Mouse (Mus musculus) hindbrain, embryonic 10.5 days (tissue): ENCODE results near the gene Arhgef38. TPM values are rescaled to one million over a fixed set of nuclear protein-coding genes. Genes with fewer than 3 reads are reported as not detected.

Experiments used
- DNase-seq: peaks from one replicate; pipeline ENCODE4 v3.0.0-alpha.2; 2017; ENCODE audit warnings: low spot score
- H3K27ac ChIP-seq: fragments of 300-500 bp; sonication (generic); 2 replicates; pipeline ENCODE4 v1.5.1; 2016; ENCODE audit warnings: mild to moderate bottlenecking, moderate library complexity
- H3K27me3 ChIP-seq: fragments of 300-500 bp; sonication (generic); 2 replicates; pipeline ENCODE4 v1.6.1; 2016; ENCODE audit warnings: mild to moderate bottlenecking; ENCODE audit not compliant: poor library complexity, insufficient read depth, severe bottlenecking
- H3K36me3 ChIP-seq: fragments of 300-500 bp; sonication (generic); 2 replicates; pipeline ENCODE4 v1.6.1; 2016; ENCODE audit warnings: mild to moderate bottlenecking, moderate library complexity
- H3K4me1 ChIP-seq: fragments of 300-500 bp; sonication (generic); replicated peaks from 2 replicates; pipeline ENCODE4 v1.6.1; 2016; ENCODE audit warnings: mild to moderate bottlenecking
- H3K4me3 ChIP-seq: fragments of 300-500 bp; sonication (generic); 2 replicates; pipeline ENCODE4 v1.5.1; 2016; ENCODE audit warnings: mild to moderate bottlenecking, moderate library complexity
- H3K9me3 ChIP-seq: fragments of 300-500 bp; sonication (generic); 2 replicates; pipeline ENCODE4 v1.6.1; 2016; ENCODE audit warnings: mild to moderate bottlenecking, moderate library complexity
- WGBS: fragments of 180-500 bp; shearing (Covaris S2); methylation state at CpG from one replicate; pipeline ENCODE4 v1.1.7; 2016; 5-methylcytosine and 5-hydroxymethylcytosine counted together
- polyA plus RNA-seq: library from polyadenylated mRNA; unstranded; fragments of >200 nt; fragmentation: Nextera tagmentation; extraction: Ambion mirVana; gene quantifications from 2 replicates; pipeline ENCODE4 v1.2.1, GENCODE M21; 2016

The Arhgef38 gene
- polyA plus RNA-seq, 1 experiment from 2014 or later, result 0.16 TPM

DNA sequence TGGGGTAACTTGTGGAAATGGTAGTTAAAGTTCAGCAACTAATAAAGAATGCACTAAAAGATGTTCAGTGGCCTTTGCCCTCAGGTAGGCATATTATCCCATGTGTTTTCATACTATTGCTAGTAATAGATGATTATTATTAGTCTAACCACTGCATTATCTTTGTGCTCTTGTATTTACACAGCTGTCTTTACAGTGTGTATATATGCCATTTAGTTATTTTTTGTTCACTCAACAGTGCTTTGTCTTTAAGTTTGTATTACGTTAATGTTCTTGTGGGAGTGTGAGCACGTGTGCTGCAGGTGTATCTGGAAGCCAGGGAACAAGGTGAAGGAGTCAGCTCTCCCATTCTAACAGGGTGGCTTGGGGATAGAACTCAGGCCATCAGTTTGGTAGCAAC is 135.8 kb downstream of the Arhgef38 start:
- Histone ChIP-seq H3K36me3 (peaks cover 65% of the 10 kb centered on the region), H3K4me1 (no peaks in the 10 kb centered on the region), H3K27me3 (no peaks in the 10 kb centered on the region), H3K9me3 (no peaks in the 10 kb centered on the region), H3K27ac (no peak overlapping the region), H3K4me3 (no peak overlapping the region)
- 89% methylated on average over 2 of the region's 2 CpGs for WGBS
- DNase-seq, result no peak

DNA sequence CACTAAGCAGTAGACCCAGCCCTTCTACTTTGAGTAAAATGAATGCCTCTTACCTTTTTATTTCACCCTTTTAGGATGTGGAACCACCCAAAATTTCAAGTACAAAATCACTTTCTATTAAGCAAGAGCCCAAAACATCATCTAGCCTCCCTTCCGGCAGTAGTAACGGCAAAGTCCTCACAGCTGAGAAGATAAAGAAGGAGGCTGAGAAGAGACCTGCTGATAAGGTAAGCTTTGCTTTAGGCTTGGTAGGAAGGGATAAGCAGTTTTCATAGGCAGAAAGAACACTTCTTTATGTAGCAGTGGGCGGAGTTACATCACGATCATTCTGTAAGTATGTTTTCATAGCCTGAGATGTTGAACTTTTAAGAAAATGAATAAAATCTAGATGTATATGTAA is 136.4 kb downstream of the Arhgef38 start:
- H3K27ac ChIP-seq, result no peak overlapping the region
- H3K27me3 ChIP-seq, result no peaks in the 10 kb centered on the region
- H3K4me1 ChIP-seq, result peaks cover 4% of the 10 kb centered on the region; the same call in 1 of the 2 replicates
- WGBS, result 96% methylated on average over 4 of the region's 4 CpGs
- H3K4me3 ChIP-seq, result no peak overlapping the region
- no peaks in the 10 kb centered on the region for H3K9me3 ChIP-seq
- peaks cover 59% of the 10 kb centered on the region for H3K36me3 ChIP-seq
- DNase-seq, result no peak

DNA sequence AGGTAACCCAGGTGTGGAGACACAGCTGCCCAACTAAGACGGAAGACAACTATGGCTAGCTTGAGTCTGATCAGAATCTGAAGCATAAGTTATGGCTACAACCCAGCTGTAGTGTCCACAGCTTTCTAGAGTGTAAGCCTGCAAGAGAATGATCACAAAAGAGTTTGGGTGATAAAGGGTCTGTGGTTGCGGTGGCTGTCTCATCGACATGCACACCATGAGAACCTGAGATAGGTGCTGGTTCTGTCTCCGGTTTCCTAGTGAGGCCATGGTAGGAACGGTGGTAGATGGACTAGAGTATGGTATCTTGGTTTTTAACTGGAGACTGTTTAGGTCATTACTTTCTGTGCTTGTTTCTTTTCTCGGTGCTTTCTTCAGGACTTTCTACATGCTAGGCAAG is 136.8 kb downstream of the Arhgef38 start:
- Histone ChIP-seq H3K27ac (no peak overlapping the region), H3K9me3 (no peaks in the 10 kb centered on the region), H3K36me3 (peaks cover 56% of the 10 kb centered on the region), H3K4me3 (no peak overlapping the region), H3K4me1 (peaks cover 8% of the 10 kb centered on the region), H3K27me3 (no peaks in the 10 kb centered on the region)
- DNase-seq, result no peak
- 96% methylated on average over 6 of the region's 6 CpGs for WGBS

DNA sequence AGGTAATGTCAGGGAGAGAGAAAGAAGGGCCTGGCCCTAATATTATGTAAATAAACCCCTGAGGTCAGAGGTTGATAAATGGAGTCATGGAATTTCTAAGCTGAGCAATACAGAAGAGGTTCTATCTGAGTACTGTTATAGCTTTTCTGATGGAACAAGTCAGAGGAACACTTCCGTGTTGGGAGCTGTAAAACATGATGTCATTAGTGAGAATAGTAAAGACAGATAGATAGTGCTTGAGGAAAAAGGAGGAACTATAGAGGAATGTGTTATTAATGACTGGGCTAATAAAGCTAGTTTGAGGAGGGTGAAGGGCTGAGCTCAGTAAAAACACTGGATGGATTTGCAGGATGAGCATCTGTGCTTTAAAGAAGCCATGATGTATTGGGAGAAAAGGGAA is 140.4 kb downstream of the Arhgef38 start:
- WGBS, result 84% methylated on average over 1 of the region's 1 CpGs
- no peak for DNase-seq
- peaks cover 23% of the 10 kb centered on the region for H3K36me3 ChIP-seq
- peaks cover 25% of the 10 kb centered on the region for H3K4me1 ChIP-seq
- H3K27me3 ChIP-seq, result no peaks in the 10 kb centered on the region
- H3K27ac ChIP-seq, result no peak overlapping the region
- no peak overlapping the region for H3K4me3 ChIP-seq
- H3K9me3 ChIP-seq, result no peaks in the 10 kb centered on the region

DNA sequence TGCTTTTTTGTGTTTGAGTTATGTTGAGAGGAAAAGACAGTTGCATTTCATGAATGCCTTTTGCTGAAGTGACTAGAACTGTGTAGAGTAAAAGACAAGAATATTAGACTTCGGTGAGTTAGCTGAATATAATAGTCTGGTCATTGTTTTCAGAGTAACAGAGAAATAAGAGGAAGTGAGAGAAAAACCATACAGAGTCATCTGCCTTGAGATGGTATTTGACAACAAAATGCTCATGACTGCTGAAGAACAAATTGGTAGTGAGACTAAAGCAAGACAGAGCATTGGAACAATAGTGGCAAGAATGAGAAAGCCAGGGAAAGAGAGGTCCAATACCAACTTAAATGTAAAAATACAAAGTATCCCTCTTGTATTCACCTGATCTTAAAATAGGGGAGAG is 141.8 kb downstream of the Arhgef38 start:
- Histone ChIP-seq H3K27me3 (no peaks in the 10 kb centered on the region), H3K4me1 (peaks cover 25% of the 10 kb centered on the region), H3K4me3 (peak overlapping the region; percentile 91), H3K27ac (peak overlapping the region; percentile 100; the same call in 1 of the 2 replicates), H3K36me3 (peaks cover 11% of the 10 kb centered on the region), H3K9me3 (no peaks in the 10 kb centered on the region)
- 91% methylated on average over 1 of the region's 1 CpGs for WGBS
- no peak for DNase-seq

DNA sequence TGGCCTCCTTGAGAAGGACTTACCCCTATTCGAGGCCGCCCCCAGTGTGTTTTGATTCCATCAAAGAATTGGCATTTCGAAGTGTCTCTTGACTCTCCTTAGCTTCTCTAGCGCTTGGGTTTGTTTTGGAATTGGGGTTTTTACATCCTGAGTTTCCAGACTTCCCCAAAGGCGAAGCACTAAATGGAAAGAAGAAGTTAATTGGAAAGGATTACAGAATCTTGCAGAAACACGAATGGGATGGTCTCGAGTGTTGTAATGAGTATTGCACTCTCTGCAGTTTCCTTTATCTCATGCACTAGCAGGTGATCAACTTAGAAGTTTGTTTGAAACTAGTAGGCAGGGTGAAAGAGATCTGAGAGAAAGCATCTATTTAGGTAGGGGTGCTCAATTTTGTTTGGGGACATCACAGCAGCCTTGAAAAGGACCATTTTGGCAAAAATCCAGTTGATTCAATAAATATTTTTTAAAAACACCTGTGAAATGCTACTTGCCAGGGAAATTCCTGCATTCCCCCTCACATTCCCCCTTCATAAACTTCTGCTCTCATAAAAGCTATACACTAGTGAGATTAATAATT is 142.4 kb downstream of the Arhgef38 start:
- H3K27me3 ChIP-seq, result no peaks in the 10 kb centered on the region
- peak overlapping the region; percentile 100 for H3K27ac ChIP-seq
- H3K9me3 ChIP-seq, result no peaks in the 10 kb centered on the region
- peaks cover 5% of the 10 kb centered on the region; the same call in 1 of the 2 replicates for H3K36me3 ChIP-seq
- no peak for DNase-seq
- WGBS, result under 1% methylated on average over 7 of the region's 7 CpGs
- H3K4me3 ChIP-seq, result peak overlapping the region; percentile 91
- H3K4me1 ChIP-seq, result peaks cover 25% of the 10 kb centered on the region

GRCm38 (mm10) chr3:133091664-133092273 is 143.0 kb downstream of the Arhgef38 start, which contains the start of the genes Ints12 and Gstcd:
Ints12 (plus strand) TSS chr3:133091840.
Gstcd (minus strand) TSS chr3:133092033.
- peak within 1 kb of the TSS; percentile 100 for H3K27ac ChIP-seq
- peak within 1 kb of the TSS; percentile 91 for H3K4me3 ChIP-seq
- H3K4me1 ChIP-seq, result peaks cover 25% of the 10 kb centered on the region
- no peaks in the 10 kb centered on the region; the same call in 1 of the 2 replicates for H3K36me3 ChIP-seq
- H3K27me3 ChIP-seq, result no peaks in the 10 kb centered on the region
- under 1% methylated on average over 53 of the region's 53 CpGs for WGBS
- DNase-seq, result peak; percentile 93
- H3K9me3 ChIP-seq, result no peaks in the 10 kb centered on the region

DNA sequence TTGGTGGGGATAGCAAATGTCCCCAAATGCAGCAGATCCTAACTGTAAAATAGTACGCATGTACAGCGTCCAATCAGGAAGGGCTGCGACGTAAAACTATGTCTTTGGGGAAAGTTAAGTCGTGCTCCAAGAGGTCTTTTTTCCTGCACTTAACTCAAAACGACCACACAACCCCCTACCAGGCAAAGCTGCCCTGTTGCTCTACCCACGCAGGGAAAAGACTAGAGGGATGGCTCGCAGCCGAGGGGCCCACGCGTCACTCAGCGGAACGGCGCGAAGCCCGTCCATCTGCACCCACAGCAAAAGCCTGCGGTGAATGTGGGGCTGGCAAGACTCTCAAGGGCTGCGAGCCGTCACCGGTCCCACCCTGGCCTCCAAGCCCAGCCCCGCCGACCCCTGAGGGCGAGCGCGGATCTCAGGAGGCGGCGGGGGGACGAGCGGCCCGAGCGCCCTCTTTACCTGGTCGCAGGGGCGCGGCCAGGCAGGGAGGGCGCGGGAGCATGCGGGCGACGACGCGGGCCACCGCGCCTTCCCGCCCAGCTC is 143.6 kb downstream of the Arhgef38 start:
- Histone ChIP-seq H3K27ac (peak overlapping the region; percentile 100), H3K27me3 (no peaks in the 10 kb centered on the region), H3K36me3 (no peaks in the 10 kb centered on the region), H3K4me3 (peak overlapping the region; percentile 91), H3K9me3 (no peaks in the 10 kb centered on the region), H3K4me1 (peaks cover 25% of the 10 kb centered on the region)
- DNase-seq, result no peak
- WGBS, result under 1% methylated on average over 44 of the region's 44 CpGs

GRCm38 (mm10) chr3:133090247-133091120 is 144.3 kb downstream of the Arhgef38 start:
- 12% methylated on average over 11 of the region's 11 CpGs for WGBS
- Histone ChIP-seq H3K4me3 (peak overlapping the region; percentile 91), H3K4me1 (peaks cover 25% of the 10 kb centered on the region), H3K9me3 (no peaks in the 10 kb centered on the region), H3K36me3 (no peaks in the 10 kb centered on the region), H3K27me3 (no peaks in the 10 kb centered on the region), H3K27ac (peak overlapping the region; percentile 100)
- no peak for DNase-seq

DNA sequence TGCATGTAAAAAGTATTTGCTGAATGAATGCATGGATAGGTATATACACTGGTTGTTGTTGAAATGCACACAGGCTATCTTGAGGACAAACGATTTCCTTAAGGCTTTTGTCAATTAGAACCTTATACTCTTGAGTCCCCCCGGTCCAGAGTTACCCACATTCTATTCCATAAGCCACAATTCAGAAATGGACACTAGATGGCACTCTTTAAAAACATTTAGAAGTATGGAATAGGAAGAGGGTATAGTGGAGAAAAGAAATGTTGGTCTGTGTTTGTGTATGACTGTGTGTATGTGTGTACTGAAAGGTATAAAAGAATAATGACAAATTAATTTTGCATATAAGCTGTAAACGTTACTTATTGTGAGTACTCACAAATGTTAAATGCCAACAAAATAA is 148.9 kb downstream of the Arhgef38 start:
- Histone ChIP-seq H3K9me3 (no peaks in the 10 kb centered on the region), H3K4me1 (peaks cover 12% of the 10 kb centered on the region), H3K27ac (no peak overlapping the region), H3K27me3 (no peaks in the 10 kb centered on the region), H3K4me3 (no peak overlapping the region), H3K36me3 (peaks cover 37% of the 10 kb centered on the region)
- no peak for DNase-seq
- WGBS, result 83% methylated on average over 3 of the region's 3 CpGs

DNA sequence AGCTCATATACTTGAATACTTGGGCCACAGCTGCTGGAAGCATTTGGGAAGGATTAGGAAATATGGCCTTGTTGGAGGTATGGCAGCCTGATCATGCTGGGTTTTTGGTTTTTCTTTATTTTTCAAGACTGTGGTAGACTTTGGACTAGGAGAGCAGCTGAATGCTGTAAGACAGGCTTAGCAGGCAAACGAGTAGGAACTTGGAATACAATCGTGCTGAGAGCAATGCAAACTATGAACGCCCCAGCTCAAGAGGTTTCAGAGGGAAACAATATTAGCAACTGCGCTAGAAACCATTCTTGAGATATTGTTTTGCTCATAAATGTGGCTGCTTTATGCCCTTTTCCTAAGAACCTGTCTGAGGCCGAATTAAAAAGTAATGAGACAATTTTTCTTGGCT is 152.0 kb downstream of the Arhgef38 start:
- Histone ChIP-seq H3K27ac (no peak overlapping the region), H3K9me3 (no peaks in the 10 kb centered on the region), H3K36me3 (peaks cover 65% of the 10 kb centered on the region), H3K27me3 (no peaks in the 10 kb centered on the region), H3K4me3 (no peak overlapping the region), H3K4me1 (no peaks in the 10 kb centered on the region)
- WGBS, result 93% methylated on average over 5 of the region's 5 CpGs
- no peak for DNase-seq

GRCm38 (mm10) chr3:133075560-133075959 is 159.2 kb downstream of the Arhgef38 start:
- no peak overlapping the region for H3K27ac ChIP-seq
- H3K36me3 ChIP-seq, result peaks cover 58% of the 10 kb centered on the region
- DNase-seq, result no peak
- no peaks in the 10 kb centered on the region for H3K27me3 ChIP-seq
- H3K9me3 ChIP-seq, result no peaks in the 10 kb centered on the region
- no peaks in the 10 kb centered on the region for H3K4me1 ChIP-seq
- 92% methylated on average over 10 of the region's 10 CpGs for WGBS
- H3K4me3 ChIP-seq, result no peak overlapping the region
